Mouse (Mus musculus) spleen, postnatal 14 days (tissue): ENCODE measurements around the gene Nfe2l2.

ENCODE experiments used
- DNase-seq, 2 experiments: peaks; one replicate each; pipeline ENCODE4 v3.0.0; 2021 to 2022; ENCODE audit warnings: low spot score in 2 of 2

The Nfe2l2 gene

DNA sequence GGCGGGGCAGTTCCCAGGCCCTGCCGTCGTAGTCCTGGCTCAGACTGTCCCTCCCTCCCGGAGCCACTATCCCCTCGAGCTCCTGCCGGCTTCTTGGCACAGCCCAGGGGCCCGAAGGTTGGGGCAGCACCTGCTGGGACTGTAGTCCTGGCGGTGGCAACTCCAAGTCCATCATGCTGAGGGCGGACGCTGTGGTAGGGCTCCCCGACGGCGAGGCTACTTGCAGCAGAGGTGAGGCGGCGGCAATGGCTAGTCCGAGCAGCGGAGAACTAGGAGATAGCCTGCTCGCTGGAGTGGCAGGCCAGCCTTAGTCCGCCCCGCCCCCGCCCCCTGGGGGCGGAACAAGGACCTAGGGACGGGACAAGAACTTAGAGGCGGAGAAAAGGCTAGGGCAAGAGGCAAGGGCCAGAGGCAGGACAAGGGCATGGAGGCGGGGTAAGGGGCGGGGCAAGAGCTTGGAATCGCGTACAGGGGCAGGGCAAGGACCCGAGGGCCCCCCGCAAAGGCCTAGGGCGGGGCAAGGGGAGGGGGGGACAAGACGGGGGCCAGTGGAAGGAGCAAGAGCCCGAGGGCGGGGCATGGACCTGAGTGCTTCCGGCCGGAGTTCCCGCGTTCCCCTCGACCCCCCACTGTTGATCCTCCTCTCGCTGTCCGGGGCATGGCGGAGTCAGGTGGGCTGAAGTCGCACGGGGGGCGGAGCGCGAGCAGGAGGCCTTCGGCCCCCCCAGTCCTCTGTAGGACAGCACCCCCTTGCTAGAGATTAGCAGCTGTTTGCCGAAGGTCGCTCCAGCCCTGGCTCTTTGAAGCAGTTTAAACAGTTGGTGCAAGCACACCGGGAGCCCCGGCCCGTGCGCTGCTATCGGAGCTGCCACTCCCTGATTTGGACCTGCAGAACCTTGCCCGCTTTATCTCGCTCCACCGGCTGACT lies at the start of gene Nfe2l2:
Nfe2l2 (minus strand) TSS at position 408 of the 928 bp plus-strand sequence.
- DNase-seq: peak; percentile 98 to 99

GRCm38 (mm10) chr2:75752306-75753175 lies 48.1 kb upstream of the Nfe2l2 start:
- DNase-seq: no peak

- no peak for DNase-seq
Observed at GRCm38 (mm10) chr2:75751896-75752295, 47.5 kb upstream of the Nfe2l2 start.

- DNase-seq: no peak
Observed at GRCm38 (mm10) chr2:75750869-75751268, 46.4 kb upstream of the Nfe2l2 start.

DNA sequence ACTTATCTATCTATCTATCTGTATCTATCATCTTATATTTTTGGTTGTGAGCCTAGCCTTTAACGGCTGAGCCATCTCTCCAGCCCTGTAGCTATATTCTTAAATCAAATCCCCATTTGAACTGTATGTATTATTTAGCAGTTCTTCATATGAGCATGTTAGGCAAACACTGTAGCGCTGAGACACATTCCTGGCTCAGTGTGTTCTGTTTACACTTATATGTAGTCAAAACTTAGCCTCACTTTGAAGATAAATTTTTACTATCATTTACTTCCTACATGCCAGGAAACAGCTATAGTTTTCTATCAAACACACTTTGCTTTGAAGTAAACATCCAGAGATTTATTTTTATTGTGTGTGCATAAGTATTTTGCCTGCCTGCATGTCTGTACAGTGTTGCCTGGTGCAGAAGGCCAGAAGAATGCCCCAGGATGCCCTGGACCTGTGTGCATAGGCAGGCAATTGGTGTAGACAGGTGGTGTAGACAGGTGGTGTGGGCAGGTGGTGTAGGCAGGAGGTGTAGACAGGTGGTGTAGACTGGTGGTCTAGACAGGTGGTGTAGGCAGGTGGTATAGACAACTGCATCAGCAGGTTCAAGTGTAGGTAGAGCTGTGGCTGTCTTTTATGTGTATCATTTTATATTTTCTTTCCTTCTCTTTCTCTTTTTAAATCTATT lies 45.7 kb upstream of the Nfe2l2 start:
- DNase-seq: no peak

DNA sequence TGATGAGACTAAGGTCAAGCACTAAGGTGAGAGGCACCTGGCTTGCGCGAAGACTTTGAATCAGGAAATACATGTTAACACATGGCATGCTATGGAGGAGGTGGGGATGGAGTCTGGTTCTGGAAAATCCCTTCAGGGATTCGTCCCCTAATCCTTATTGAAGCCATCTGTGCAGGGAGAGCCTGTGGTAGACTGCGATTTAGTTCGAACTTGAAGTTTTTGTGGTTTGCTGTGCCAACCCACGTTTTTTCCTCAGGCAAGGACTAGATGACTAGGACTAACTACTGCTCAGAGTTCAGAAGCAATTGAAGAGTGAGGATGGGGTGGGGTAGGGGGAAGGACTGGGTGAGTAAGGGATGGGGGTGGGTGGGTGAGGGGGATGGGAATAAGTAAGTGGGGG lies 44.4 kb upstream of the Nfe2l2 start:
- DNase-seq: no peak

- no peak for DNase-seq
Observed at GRCm38 (mm10) chr2:75737006-75737503, 32.6 kb upstream of the Nfe2l2 start.

DNA sequence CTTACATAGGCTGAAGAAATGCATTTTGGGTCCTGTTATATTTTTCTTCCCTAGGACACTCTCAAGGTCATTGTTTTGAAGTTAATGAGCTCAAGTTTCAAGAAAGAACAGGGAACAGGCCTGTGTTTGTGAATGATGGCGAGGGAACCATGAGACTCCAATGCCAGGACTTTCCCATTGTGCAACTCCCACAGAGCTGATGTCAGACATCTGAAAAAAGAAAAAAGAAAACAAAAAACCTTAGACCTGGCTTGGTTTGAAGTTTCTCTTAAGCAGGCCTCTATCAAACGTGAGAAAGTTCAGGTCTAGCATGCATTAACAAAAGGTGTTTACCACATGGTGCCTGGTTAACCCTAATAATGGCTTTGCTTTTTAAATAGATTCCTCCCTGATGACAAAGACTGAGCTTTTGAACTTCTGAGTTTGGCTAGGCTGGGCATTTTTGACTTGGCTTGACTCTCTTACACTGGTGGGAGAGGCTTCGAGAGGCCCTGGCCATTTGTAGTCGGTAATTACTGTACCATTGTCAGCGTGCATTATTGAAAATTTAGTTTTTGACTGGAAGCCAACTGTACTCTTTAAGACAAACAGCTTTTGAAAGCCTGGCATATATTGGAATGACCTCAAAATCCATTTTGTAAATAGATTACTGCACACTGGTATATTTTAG lies 29.9 kb upstream of the Nfe2l2 start:
- no peak for DNase-seq

- DNase-seq: no peak
Observed at GRCm38 (mm10) chr2:75733177-75733576, 28.7 kb upstream of the Nfe2l2 start.

DNA sequence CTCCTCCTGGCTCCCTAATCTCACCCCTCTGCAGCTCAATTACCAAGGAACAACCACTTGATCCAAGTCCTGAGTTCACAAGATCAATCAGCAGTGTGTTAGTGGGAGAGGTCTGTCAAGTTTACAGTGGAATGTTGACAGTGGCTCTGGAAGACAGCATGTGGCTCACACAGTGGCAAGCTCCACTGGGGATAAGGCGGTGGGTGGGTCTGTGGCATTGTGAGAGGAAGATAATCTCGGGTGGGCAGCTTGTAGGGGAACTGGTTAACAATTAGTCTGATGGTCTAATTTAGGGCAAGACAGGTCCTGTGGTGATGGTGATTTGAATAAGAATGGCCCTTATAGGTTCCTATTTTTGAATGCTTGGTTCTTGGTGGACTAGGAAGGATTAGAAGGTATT lies 27.5 kb upstream of the Nfe2l2 start:
- no peak for DNase-seq

GRCm38 (mm10) chr2:75731233-75731651 lies 26.8 kb upstream of the Nfe2l2 start:
- DNase-seq: no peak

DNA sequence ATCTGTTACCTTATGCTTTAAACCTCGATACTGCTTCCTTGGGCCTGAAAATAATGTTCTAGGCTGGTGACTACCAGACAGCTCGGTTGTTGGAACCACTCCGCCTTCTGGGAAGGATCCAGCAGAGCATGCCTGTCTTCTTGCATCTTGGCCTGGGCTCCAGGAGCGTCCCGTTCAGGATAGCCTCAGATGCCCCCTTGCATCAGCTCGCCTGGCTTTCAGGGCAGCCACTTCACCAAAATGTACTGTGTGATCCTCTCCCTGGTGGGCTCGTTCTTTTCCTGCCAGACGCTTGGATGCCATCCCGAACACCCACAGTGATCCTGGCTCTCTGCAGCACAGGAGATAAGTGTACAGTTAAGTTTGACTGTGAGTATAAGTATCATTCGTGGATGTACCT lies 25.6 kb upstream of the Nfe2l2 start:
- DNase-seq: no peak

- no peak for DNase-seq
Observed at GRCm38 (mm10) chr2:75724863-75725445, 20.5 kb upstream of the Nfe2l2 start.

DNA sequence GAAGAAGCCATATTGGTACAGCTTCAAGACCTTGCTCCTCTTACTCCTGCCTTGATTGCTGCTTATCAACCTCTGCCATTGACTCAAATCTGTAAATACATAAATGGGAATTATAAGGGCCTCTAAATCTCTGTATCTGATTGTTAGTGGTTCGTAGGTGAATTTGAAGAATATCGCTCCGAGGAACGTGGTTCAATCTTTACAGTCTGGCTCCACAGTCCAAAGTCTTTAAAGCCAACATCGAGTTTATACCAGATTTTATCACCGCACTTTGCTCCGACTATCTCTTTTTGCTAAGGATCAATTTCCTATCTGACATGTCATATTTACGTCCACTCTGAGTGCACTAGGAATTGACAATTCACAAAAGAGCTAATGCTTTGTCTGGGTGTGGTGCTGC lies 19.0 kb upstream of the Nfe2l2 start:
- DNase-seq: no peak

GRCm38 (mm10) chr2:75722893-75723292 lies 18.5 kb upstream of the Nfe2l2 start:
- no peak for DNase-seq

GRCm38 (mm10) chr2:75720236-75721027 lies 16.0 kb upstream of the Nfe2l2 start:
- no peak for DNase-seq

- no peak for DNase-seq
Observed at GRCm38 (mm10) chr2:75719331-75719869, 15.0 kb upstream of the Nfe2l2 start.

GRCm38 (mm10) chr2:75716046-75717016 lies 11.9 kb upstream of the Nfe2l2 start:
- DNase-seq: no peak

DNA sequence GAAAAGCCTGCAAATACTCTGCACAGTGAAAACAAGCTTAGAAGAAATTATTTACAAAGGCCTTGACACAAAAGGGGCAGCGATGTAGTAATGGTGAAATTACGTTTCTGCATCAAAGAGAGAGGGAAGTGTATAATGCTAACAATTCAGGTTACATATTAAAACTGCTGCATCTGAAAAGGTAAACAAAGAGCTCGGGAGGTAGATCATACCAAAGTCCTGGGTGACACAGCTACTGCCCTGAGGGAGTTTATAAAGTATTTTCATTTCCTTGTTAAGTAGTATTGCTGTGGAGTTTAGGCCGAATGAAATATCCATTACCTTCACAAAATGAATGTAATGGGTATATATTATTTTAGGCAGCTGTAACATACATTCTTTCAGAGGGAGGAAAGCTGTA lies 10.3 kb upstream of the Nfe2l2 start:
- no peak for DNase-seq
